Mouse (Mus musculus): ENCODE data around the gene Gm3327. TPM values are rescaled to one million over a fixed set of nuclear protein-coding genes. Genes with fewer than 3 reads are reported as not detected.

The Gm3327 gene
- polyA plus RNA-seq, 1 experiment from 2014 or later: not detected

DNA sequence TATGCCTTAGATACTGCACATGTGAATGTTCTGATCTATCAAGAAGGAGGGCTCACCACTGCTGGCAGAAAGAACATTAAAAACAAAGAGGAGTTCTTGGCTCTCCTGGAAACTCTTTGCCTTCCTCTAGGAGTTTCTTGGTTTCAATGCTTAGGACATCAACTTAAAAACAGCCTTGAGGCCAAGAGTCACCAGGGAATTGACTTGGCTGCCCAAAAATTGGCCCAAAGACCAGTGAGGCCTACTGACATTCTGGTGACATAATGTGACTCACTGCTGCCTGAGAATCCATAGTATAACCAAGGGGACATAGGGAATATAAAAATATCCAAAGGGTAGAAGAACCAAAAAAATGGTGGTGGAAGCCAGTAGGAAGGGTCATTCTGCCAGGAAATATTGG, 12.7 kb upstream of the Gm3327 start:
- Histone ChIP-seq H3K4me3 (ENCODE audit: low read depth, low read length) (no peak overlapping the region), H3K9me3 (replicated peaks; ENCODE audit: control insufficient read depth, low read length) (no peaks in the 10 kb centered on the region), H3K36me3 (replicated peaks; ENCODE audit: control insufficient read depth, insufficient read depth, low read depth, low read length) (no peaks in the 10 kb centered on the region), H3K4me1 (ENCODE audit: control insufficient read depth, insufficient read depth, low read length) (no peaks in the 10 kb centered on the region), H3K27ac (replicated peaks; ENCODE audit: low read depth, low read length) (no peak overlapping the region), H3K4me2 (ENCODE audit: low read depth, low read length) (no peak overlapping the region), H3K27me3 (ENCODE audit: control insufficient read depth, insufficient read depth, low read length) (no peaks in the 10 kb centered on the region), H3K9ac (replicated peaks; ENCODE audit: low read length) (no peak overlapping the region)
- no peak for ATAC-seq (replicated peaks; ENCODE audit: insufficient number of reproducible peaks, low FRiP score, low TSS enrichment, low read depth)
- DNase-seq (ENCODE audit: low spot score): no peak

Other genes starting within 250 kb of the Gm3327 start
- gene Ear1, start 248.3 kb upstream of the Gm3327 start, polyA plus RNA-seq (2014; fragmentation: Nextera tagmentation; extraction: Ambion mirVana): not detected in 2 replicates
- gene Ear10, start 200.3 kb upstream of the Gm3327 start, polyA plus RNA-seq (2014; fragmentation: Nextera tagmentation; extraction: Ambion mirVana): not detected in 2 replicates
- 14.2 and 16.7 TPM in 2 replicates for gene Gm8113, start 198.5 kb upstream of the Gm3327 start, polyA plus RNA-seq (2014; fragmentation: Nextera tagmentation; extraction: Ambion mirVana)
- not detected in 2 replicates for gene Ang5, start 166.8 kb upstream of the Gm3327 start, polyA plus RNA-seq (2014; fragmentation: Nextera tagmentation; extraction: Ambion mirVana)
- not detected in 2 replicates for gene Ang6, start 121.6 kb upstream of the Gm3327 start, polyA plus RNA-seq (2014; fragmentation: Nextera tagmentation; extraction: Ambion mirVana)
- gene Ear2, start 21.2 kb upstream of the Gm3327 start, polyA plus RNA-seq (2014; fragmentation: Nextera tagmentation; extraction: Ambion mirVana): not detected in 2 replicates
- gene Gm8212, start 73.8 kb downstream of the Gm3327 start, polyA plus RNA-seq (2014; fragmentation: Nextera tagmentation; extraction: Ambion mirVana): not detected in 2 replicates
- 0.15 TPM in 1 of 2 replicates, not detected in the other for gene 4930503E14Rik, start 89.4 kb downstream of the Gm3327 start, polyA plus RNA-seq (2014; fragmentation: Nextera tagmentation; extraction: Ambion mirVana)
- not detected in 2 replicates for gene Gm8220, start 161.7 kb downstream of the Gm3327 start, polyA plus RNA-seq (2014; fragmentation: Nextera tagmentation; extraction: Ambion mirVana)
- not detected in 2 replicates for gene Gm5930, start 214.7 kb downstream of the Gm3327 start, polyA plus RNA-seq (2014; fragmentation: Nextera tagmentation; extraction: Ambion mirVana)
- gene Gm8229, start 241.5 kb downstream of the Gm3327 start, polyA plus RNA-seq (2014; fragmentation: Nextera tagmentation; extraction: Ambion mirVana): not detected in 2 replicates

Measured in embryonic facial prominence, embryonic 11.5 days (tissue).